Mouse (Mus musculus): ENCODE data around the gene Zfp943. TPM values are rescaled to one million over a fixed set of nuclear protein-coding genes. Genes with fewer than 3 reads are reported as not detected.
"Not testable (repeated sequence)": the region's sequence is repeated elsewhere in the genome, so short reads cannot be mapped to it uniquely, and the experiment has no call there.

Zfp943 gene
- 4.8 and 5.4 TPM in 2 replicates for polyA plus RNA-seq (2015; fragmentation: Nextera tagmentation; extraction: Ambion mirVana)

GRCm38 (mm10) chr17:21962107-21962907, at the start of gene Zfp943, which contains the start of gene Zfp942:
Gene Zfp943, plus strand, starts transcription at chr17:21962552.
Gene Zfp942, minus strand, starts transcription at chr17:21962464.
- H3K27me3 ChIP-seq; H3K36me3 ChIP-seq (replicated peaks); H3K9me3 ChIP-seq (replicated peaks): not testable (repeated sequence)
- Histone ChIP-seq H3K4me3 (replicated peaks) (peak within 1 kb of the TSS; percentile 75), H3K9ac (peak within 1 kb of the TSS; percentile 71), H3K4me1 (replicated peaks) (peaks cover 22% of the 10 kb centered on the region), H3K4me2 (peak within 1 kb of the TSS; percentile 71), H3K27ac (replicated peaks) (peak within 1 kb of the TSS; percentile 95)
- under 1% methylated on average over 43 of the region's 55 CpGs for WGBS (ENCODE audit: insufficient replicate concordance)
- peak; percentile 99 for ATAC-seq (ENCODE audit: insufficient read depth)

DNA sequence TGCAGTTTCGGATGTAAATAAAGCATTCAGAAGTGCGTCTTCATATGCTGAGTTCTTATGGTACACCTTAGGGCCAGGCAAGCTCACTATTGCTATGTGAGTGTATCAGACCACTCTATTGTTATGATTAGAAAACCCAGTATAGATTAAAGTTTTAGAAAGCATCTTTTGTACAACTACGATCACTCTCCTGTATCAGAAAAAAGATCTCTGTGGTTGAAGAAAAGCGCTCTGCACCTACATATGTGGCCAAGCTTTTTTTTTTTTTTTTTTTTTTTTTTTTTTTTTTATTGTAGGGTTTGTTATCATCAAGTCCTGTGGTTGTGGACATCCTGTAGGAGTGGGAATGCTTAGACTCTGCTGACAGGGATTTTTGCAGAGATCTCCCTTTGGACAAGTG, 950 bp downstream of the Zfp943 start:
- H3K9ac ChIP-seq: peak overlapping the region; percentile 43; the same call in 1 of the 2 replicates

DNA sequence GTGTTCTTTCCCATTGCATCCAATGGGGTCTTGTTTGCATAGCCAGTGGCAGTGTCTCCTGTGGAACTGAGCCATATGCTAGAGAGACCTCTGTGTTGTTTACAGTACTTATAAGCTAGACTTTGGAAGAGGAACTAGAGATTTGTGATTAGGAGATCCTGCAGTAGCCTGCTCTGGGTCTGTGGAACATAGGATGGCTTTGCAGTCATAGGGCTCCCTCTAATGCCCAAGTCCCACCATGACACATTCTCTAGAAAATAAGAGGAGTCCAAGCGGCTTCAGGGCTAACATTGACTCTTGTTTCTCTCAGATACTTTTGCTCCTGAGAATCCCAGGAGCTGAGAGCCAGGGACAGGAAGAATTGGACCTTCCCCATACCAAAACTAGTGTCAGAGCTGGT, 73.2 kb downstream of the Zfp943 start:
- not testable (repeated sequence) for H3K4me2 ChIP-seq; H3K4me3 ChIP-seq (replicated peaks); H3K27me3 ChIP-seq; H3K36me3 ChIP-seq (replicated peaks); H3K27ac ChIP-seq (replicated peaks); H3K9me3 ChIP-seq (replicated peaks); H3K9ac ChIP-seq; H3K4me1 ChIP-seq (replicated peaks); ATAC-seq (ENCODE audit: insufficient read depth)
- 20% methylated on average over 1 of the region's 1 CpGs for WGBS (ENCODE audit: insufficient replicate concordance)

More for the DNA sequence above, 950 bp downstream of the Zfp943 start:
- Histone ChIP-seq H3K4me2 (peak overlapping the region; percentile 71), H3K27me3 (no peaks in the 10 kb centered on the region), H3K36me3 (replicated peaks) (no peaks in the 10 kb centered on the region), H3K4me1 (replicated peaks) (peaks cover 22% of the 10 kb centered on the region), H3K4me3 (replicated peaks) (peak overlapping the region; percentile 75), H3K27ac (replicated peaks) (no peak overlapping the region; the same call in 1 of the 2 replicates), H3K9me3 (replicated peaks) (no peaks in the 10 kb centered on the region)
- no peak for ATAC-seq (ENCODE audit: insufficient read depth)
- WGBS (ENCODE audit: insufficient replicate concordance): 21% methylated on average over 4 of the region's 4 CpGs

DNA sequence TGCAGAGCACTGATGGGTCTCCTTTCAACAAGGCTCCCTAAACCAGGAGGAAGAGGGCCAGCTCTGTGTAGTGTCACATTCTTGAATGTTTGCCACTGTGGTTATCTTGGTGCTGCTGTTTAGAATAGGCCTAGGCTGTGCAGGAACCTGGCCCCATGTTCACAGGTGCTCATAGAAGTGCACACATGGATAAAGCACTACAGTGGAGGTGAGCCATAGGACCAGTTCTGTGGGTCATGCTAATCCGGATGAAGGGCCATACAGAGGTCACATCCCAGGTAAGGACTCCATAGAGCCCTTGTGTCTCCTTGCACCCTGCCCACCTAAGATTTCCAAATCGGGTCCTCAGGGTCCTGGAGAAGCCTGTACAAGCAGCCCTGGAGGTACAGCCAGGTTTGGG, 87.1 kb downstream of the Zfp943 start:
- no peaks in the 10 kb centered on the region for H3K9me3 ChIP-seq (replicated peaks)
- H3K4me2 ChIP-seq: no peak overlapping the region
- ATAC-seq (ENCODE audit: insufficient read depth): no peak
- H3K4me3 ChIP-seq (replicated peaks): no peak overlapping the region
- 34% methylated on average over 2 of the region's 2 CpGs for WGBS (ENCODE audit: insufficient replicate concordance)
- no peaks in the 10 kb centered on the region for H3K4me1 ChIP-seq (replicated peaks)
- no peak overlapping the region for H3K9ac ChIP-seq
- no peak overlapping the region for H3K27ac ChIP-seq (replicated peaks)
- no peaks in the 10 kb centered on the region for H3K36me3 ChIP-seq (replicated peaks)
- H3K27me3 ChIP-seq: no peaks in the 10 kb centered on the region

GRCm38 (mm10) chr17:22053211-22053610, 90.9 kb downstream of the Zfp943 start:
- no peak for ATAC-seq (ENCODE audit: insufficient read depth)
- Histone ChIP-seq H3K27me3 (no peaks in the 10 kb centered on the region), H3K9me3 (replicated peaks) (no peaks in the 10 kb centered on the region), H3K4me3 (replicated peaks) (no peak overlapping the region), H3K36me3 (replicated peaks) (no peaks in the 10 kb centered on the region), H3K4me2 (no peak overlapping the region), H3K9ac (no peak overlapping the region), H3K4me1 (replicated peaks) (no peaks in the 10 kb centered on the region), H3K27ac (replicated peaks) (no peak overlapping the region)
- 55% methylated on average over 2 of the region's 2 CpGs for whole genome bisulfite sequencing (ENCODE audit: insufficient replicate concordance)

DNA sequence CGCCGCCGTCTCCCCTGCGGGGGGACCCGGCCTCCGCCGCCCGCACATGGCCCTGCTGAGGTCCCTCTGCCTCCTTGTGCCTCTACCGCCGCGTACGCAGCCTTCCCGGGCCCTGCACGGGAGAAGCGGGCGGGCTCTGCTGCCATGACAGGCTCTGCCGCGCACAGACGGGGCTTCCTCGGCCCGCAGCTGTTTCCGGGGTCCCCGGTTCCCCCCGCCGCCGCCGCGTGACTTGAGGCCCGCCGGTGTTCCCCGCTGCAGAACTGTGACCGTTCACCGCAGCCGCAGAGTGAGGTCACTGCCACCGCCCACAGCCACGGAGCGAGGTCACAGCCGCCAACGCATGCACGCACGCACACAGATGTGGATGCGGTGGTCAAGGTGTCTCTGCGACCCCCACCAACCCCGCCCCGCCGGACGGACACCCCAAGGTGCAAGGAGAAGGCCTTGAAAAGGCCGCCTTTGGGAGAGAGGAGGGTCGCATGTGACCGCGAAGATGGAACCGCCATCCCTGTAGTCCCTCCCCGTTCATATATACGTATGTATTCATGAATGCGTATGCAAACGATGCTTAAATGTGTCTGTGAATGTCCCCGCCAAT, 118.8 kb downstream of the Zfp943 start:
- Histone ChIP-seq H3K27me3 (peaks cover 9% of the 10 kb centered on the region), H3K36me3 (replicated peaks) (no peaks in the 10 kb centered on the region), H3K4me2 (peak overlapping the region; percentile 71), H3K4me1 (replicated peaks) (no peaks in the 10 kb centered on the region), H3K4me3 (replicated peaks) (peak overlapping the region; percentile 51), H3K27ac (replicated peaks) (no peak overlapping the region), H3K9me3 (replicated peaks) (no peaks in the 10 kb centered on the region), H3K9ac (no peak overlapping the region)
- no peak for ATAC-seq (ENCODE audit: insufficient read depth)
- WGBS (ENCODE audit: insufficient replicate concordance): 4% methylated on average over 57 of the region's 57 CpGs

- H3K27ac ChIP-seq (replicated peaks); H3K9ac ChIP-seq; H3K4me1 ChIP-seq (replicated peaks); ATAC-seq (ENCODE audit: insufficient read depth); H3K36me3 ChIP-seq (replicated peaks); H3K9me3 ChIP-seq (replicated peaks); H3K27me3 ChIP-seq; H3K4me2 ChIP-seq; H3K4me3 ChIP-seq (replicated peaks): not testable (repeated sequence)
- 11% methylated on average over 3 of the region's 3 CpGs for WGBS (ENCODE audit: insufficient replicate concordance)
Observed at GRCm38 (mm10) chr17:22083224-22083623, 120.9 kb downstream of the Zfp943 start.

GRCm38 (mm10) chr17:22118770-22119169, 156.4 kb downstream of the Zfp943 start:
- H3K27ac ChIP-seq (replicated peaks): no peak overlapping the region
- no peaks in the 10 kb centered on the region for H3K4me1 ChIP-seq (replicated peaks)
- H3K9ac ChIP-seq: no peak overlapping the region
- H3K4me3 ChIP-seq (replicated peaks): no peak overlapping the region
- no peaks in the 10 kb centered on the region for H3K27me3 ChIP-seq
- no peaks in the 10 kb centered on the region for H3K36me3 ChIP-seq (replicated peaks)
- ATAC-seq (ENCODE audit: insufficient read depth): no peak
- H3K4me2 ChIP-seq: no peak overlapping the region
- H3K9me3 ChIP-seq (replicated peaks): no peaks in the 10 kb centered on the region

Other genes starting within 250 kb of the Zfp943 start
- 1.4 and 1.8 TPM in 2 replicates for gene Zfp229, start 231.8 kb upstream of the Zfp943 start, polyA plus RNA-seq (2015; fragmentation: Nextera tagmentation; extraction: Ambion mirVana)
- gene Zfp820, start 116.8 kb upstream of the Zfp943 start, polyA plus RNA-seq (2015; fragmentation: Nextera tagmentation; extraction: Ambion mirVana): 1.0 TPM in 2 replicates
- 1.0 TPM in 2 replicates for gene Zfp995, start 52.6 kb upstream of the Zfp943 start, polyA plus RNA-seq (2015; fragmentation: Nextera tagmentation; extraction: Ambion mirVana)
- 7.0 and 7.5 TPM in 2 replicates for gene Zfp942, start 88 bp upstream of the Zfp943 start, polyA plus RNA-seq (2015; fragmentation: Nextera tagmentation; extraction: Ambion mirVana)
- gene Zfp947, start 203.6 kb downstream of the Zfp943 start, polyA plus RNA-seq (2015; fragmentation: Nextera tagmentation; extraction: Ambion mirVana): 0.24 and 0.36 TPM in 2 replicates

Data from liver, embryonic 15.5 days (tissue).